Mouse (Mus musculus) erythroblast, embryonic 14.5 days (primary cell): ENCODE measurements at regions not wholly inside any gene's neighbourhood (a gene's known extent, or its start where the extent isn't known, plus 50 kb on each side); places are given as distances from the start of the nearest gene placed in this dataset.

Experiments used
- GATA1 ChIP-seq: IDR thresholded peaks from 2 replicates; pipeline ENCODE4 v1.6.1; 2012; ENCODE audit warnings: low read length, inconsistent platforms, mixed read lengths
- TAL1 ChIP-seq: IDR thresholded peaks from 3 replicates; pipeline ENCODE4 v1.6.1; 2012; ENCODE audit warnings: low read length, inconsistent platforms, mixed read lengths

DNA sequence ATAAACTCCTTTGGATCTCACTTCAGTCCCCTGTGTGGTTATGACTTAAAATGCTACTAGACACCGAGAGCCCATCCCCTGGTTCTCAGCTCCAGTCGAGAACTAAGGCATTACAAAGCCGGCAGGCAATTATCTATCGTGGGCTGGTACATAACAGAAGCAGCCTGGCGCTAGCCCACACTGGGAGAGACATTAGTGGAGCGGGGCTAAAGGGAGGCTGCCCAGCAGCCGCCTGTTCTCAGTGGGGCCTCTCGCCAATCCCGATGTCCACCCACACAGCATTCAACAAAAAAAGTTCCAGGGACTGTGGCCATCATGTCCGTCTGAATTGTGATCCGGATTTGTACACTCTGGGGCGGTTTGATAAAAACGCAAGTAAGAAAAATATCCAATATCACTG, 361.5 kb downstream of the Pdcd6ip start:
- TF ChIP-seq TAL1 = no peak
- TF ChIP-seq GATA1 = no peak
